Mouse (Mus musculus): ENCODE measurements around the gene Stag1. TPM values are rescaled to one million over a fixed set of nuclear protein-coding genes. Genes with fewer than 3 reads are reported as not detected.

Gene Stag1
- polyA plus RNA-seq (2014; fragmentation: Nextera tagmentation; extraction: Ambion mirVana): 40.9 and 48.2 TPM in 2 replicates

DNA sequence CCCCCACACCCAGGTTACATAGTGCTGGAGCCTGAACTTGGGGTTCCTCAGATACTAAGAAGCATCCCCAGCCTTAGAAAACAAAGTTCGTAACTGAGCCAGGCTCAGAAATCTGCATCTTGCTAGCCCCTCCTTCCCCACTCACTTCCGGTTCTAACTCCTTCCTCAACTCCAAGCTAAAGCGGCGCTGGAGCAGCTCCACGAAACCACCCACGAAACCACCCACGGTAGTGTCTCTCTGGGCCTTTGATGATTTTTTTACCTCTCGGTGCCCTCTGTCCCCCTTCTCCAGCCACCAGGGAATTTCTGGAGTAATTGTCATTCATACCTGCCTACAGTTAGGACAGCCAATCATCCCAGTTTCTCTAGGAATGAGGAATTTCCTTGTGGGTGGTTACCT lies at the start of gene Stag1:
Gene Stag1, plus strand, starts transcription at position 253 of the 400 bp plus-strand sequence.
- Histone ChIP-seq H3K4me2 (ENCODE audit: low read depth, low read length) (no peak within 1 kb of the TSS), H3K27ac (ENCODE audit: low read depth, low read length) (no peak within 1 kb of the TSS), H3K36me3 (ENCODE audit: control insufficient read depth, insufficient read depth, low read length) (no peaks in the 10 kb centered on the region), H3K27me3 (ENCODE audit: control insufficient read depth, insufficient read depth, low read length) (no peaks in the 10 kb centered on the region), H3K4me3 (ENCODE audit: low read depth, low read length) (no peak within 1 kb of the TSS), H3K9ac (replicated peaks; ENCODE audit: low read depth, low read length) (no peak within 1 kb of the TSS), H3K9me3 (ENCODE audit: control insufficient read depth, low read length) (no peaks in the 10 kb centered on the region), H3K4me1 (ENCODE audit: control insufficient read depth, insufficient read depth, low read length) (no peaks in the 10 kb centered on the region)
- ATAC-seq (ENCODE audit: low read depth): no peak
- WGBS: 95% methylated on average over 8 of the region's 8 CpGs

DNA sequence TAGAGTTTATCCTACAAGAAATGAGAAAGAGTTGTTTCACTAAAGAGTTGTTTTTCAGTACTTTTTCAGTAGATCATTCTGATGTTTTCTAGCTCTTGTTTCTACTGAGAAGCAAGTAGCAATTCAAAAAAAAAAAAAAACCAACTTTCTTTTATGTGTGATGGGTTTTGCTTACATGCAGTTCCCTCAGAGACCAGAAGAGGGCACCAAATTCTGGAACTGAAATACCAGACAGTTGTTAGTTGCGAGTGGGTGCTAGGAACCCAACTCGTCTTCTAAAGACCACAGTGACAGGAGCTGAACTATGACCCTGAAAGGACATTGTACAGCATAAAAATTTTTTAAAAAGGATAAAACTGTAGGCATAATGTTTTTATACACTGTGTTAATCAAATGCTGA lies 49.3 kb upstream of the Stag1 start:
- Histone ChIP-seq H3K9ac (replicated peaks; ENCODE audit: low read depth, low read length) (no peak overlapping the region), H3K4me1 (ENCODE audit: control insufficient read depth, insufficient read depth, low read length) (peaks cover 9% of the 10 kb centered on the region; the same call in 1 of the 2 replicates), H3K27ac (ENCODE audit: low read depth, low read length) (no peak overlapping the region), H3K4me2 (ENCODE audit: low read depth, low read length) (no peak overlapping the region), H3K9me3 (ENCODE audit: control insufficient read depth, low read length) (peaks cover 4% of the 10 kb centered on the region; the same call in 1 of the 2 replicates), H3K27me3 (ENCODE audit: control insufficient read depth, insufficient read depth, low read length) (no peaks in the 10 kb centered on the region; the same call in 1 of the 2 replicates), H3K36me3 (ENCODE audit: control insufficient read depth, insufficient read depth, low read length) (0 out of 2 replicates have a peak, but pooled peaks cover 4% of the 10 kb centered on the region), H3K4me3 (ENCODE audit: low read depth, low read length) (no peak overlapping the region)
- no peak for ATAC-seq (ENCODE audit: low read depth)
- WGBS: 97% methylated on average over 2 of the region's 2 CpGs

DNA sequence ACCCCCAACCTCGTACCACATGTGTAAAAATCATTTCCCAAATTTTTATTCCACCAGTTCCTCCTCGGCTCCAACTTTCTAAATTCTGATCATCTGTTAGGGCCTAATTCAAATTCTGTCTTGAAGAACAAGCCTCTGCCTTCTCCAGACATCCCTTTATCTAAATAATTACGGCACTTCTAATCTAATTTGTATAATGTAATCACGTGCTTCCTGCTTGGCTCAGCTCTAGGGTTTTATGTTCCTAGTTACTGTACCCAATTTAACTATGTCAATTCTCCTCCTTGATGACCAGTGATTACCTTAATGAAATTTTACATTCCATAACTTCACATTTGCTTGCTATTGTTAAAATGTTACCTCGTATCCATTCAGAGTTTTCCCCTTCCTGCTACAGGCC lies 41.9 kb upstream of the Stag1 start:
- H3K4me2 ChIP-seq (ENCODE audit: low read depth, low read length): no peak overlapping the region
- no peaks in the 10 kb centered on the region for H3K4me1 ChIP-seq (ENCODE audit: control insufficient read depth, insufficient read depth, low read length)
- no peak for ATAC-seq (ENCODE audit: low read depth)
- H3K9me3 ChIP-seq (ENCODE audit: control insufficient read depth, low read length): no peaks in the 10 kb centered on the region
- no peaks in the 10 kb centered on the region for H3K27me3 ChIP-seq (ENCODE audit: control insufficient read depth, insufficient read depth, low read length)
- 75% methylated on average over 5 of the region's 5 CpGs for WGBS
- H3K4me3 ChIP-seq (ENCODE audit: low read depth, low read length): no peak overlapping the region
- no peak overlapping the region for H3K27ac ChIP-seq (ENCODE audit: low read depth, low read length)
- H3K36me3 ChIP-seq (ENCODE audit: control insufficient read depth, insufficient read depth, low read length): 0 out of 2 replicates have a peak, but pooled peaks cover 4% of the 10 kb centered on the region
- H3K9ac ChIP-seq (replicated peaks; ENCODE audit: low read depth, low read length): no peak overlapping the region

DNA sequence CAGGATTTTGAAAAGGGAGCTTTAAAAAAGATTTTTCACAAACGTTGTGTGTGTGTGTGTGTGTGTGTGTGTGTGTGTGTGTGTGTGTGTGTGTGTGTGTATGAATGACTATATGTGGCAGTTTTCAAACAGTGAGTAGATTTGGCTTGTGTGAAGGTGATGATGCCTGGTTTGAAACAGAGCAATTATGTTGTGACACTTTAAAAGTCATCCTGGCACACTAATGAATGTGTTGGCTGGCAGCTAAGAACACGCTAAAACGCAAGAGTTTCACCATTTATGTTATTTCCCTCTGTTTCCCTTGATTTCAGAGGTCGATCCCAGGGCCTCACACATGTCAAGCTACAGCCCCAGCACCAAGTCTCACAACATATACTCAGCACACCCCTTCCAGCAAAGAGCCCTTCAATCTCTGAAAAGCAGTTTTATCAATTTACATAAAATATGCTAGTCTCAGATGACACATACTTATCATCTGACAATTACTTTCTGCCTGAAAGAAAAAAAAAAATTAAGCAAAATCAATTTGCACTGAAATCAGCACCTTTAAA lies 39.5 kb upstream of the Stag1 start:
- H3K4me1 ChIP-seq (ENCODE audit: control insufficient read depth, insufficient read depth, low read length): no peaks in the 10 kb centered on the region
- 0 out of 2 replicates have a peak, but pooled peaks cover under 1% of the 10 kb centered on the region for H3K36me3 ChIP-seq (ENCODE audit: control insufficient read depth, insufficient read depth, low read length)
- no peak overlapping the region for H3K4me2 ChIP-seq (ENCODE audit: low read depth, low read length)
- H3K9ac ChIP-seq (replicated peaks; ENCODE audit: low read depth, low read length): no peak overlapping the region
- H3K27me3 ChIP-seq (ENCODE audit: control insufficient read depth, insufficient read depth, low read length): no peaks in the 10 kb centered on the region
- ATAC-seq (ENCODE audit: low read depth): no peak
- 83% methylated on average over 4 of the region's 4 CpGs for WGBS
- no peak overlapping the region for H3K27ac ChIP-seq (ENCODE audit: low read depth, low read length)
- H3K9me3 ChIP-seq (ENCODE audit: control insufficient read depth, low read length): no peaks in the 10 kb centered on the region
- no peak overlapping the region for H3K4me3 ChIP-seq (ENCODE audit: low read depth, low read length)

DNA sequence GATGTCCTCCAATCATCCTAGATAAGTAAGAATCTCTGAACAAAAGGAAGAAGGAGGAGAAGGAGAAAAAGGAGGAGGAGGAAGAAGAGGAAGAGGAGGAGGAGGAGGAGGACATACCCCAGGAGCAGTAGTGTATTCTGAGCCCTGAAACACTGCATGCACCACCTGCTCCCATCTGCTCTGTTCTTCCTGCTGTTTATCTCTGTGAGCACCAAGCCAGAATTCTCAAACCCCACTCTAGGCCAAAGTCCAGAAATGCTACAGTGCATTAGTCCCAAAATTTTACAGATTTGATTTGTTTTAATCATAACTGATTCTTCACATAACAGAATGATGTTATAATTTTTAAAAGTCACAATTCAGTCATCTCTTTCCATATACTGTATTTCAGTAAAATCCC lies 38.6 kb upstream of the Stag1 start:
- Histone ChIP-seq H3K4me2 (ENCODE audit: low read depth, low read length) (no peak overlapping the region), H3K36me3 (ENCODE audit: control insufficient read depth, insufficient read depth, low read length) (no peaks in the 10 kb centered on the region), H3K27ac (ENCODE audit: low read depth, low read length) (no peak overlapping the region), H3K9me3 (ENCODE audit: control insufficient read depth, low read length) (no peaks in the 10 kb centered on the region), H3K9ac (replicated peaks; ENCODE audit: low read depth, low read length) (no peak overlapping the region), H3K27me3 (ENCODE audit: control insufficient read depth, insufficient read depth, low read length) (no peaks in the 10 kb centered on the region), H3K4me3 (ENCODE audit: low read depth, low read length) (no peak overlapping the region), H3K4me1 (ENCODE audit: control insufficient read depth, insufficient read depth, low read length) (no peaks in the 10 kb centered on the region)
- ATAC-seq (ENCODE audit: low read depth): no peak

DNA sequence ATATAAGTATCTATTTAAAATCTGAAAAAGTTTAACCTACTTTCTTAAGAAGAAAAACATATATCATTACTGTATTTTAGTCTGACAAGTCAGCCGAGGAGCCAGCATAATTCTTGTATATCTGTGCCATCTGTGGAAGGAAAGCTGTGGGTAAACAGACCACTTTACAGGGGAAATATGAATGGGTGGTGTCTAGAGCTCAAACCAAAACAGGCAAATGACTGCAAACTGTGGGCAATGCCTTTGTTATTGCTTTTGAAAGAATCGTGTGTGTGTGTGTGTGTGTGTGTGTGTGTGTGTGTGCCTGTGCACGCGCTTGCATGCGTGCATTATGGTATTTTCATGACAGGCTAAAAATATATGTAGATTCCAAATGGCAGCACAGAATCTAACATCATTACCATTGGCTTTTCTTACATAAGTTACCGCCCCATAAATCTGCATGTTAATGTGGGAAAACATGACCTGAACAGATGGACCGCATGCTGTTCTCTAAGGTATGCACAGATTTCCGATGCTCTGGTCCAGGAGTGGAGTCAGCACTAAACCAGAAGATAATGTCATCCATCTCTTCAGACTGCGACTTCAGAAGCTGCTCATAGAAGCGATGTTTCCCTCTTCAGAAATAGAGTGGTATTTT lies 37.2 kb upstream of the Stag1 start:
- Histone ChIP-seq H3K27me3 (ENCODE audit: control insufficient read depth, insufficient read depth, low read length) (no peaks in the 10 kb centered on the region), H3K27ac (ENCODE audit: low read depth, low read length) (no peak overlapping the region), H3K4me2 (ENCODE audit: low read depth, low read length) (no peak overlapping the region), H3K9ac (replicated peaks; ENCODE audit: low read depth, low read length) (no peak overlapping the region), H3K9me3 (ENCODE audit: control insufficient read depth, low read length) (no peaks in the 10 kb centered on the region), H3K4me1 (ENCODE audit: control insufficient read depth, insufficient read depth, low read length) (no peaks in the 10 kb centered on the region), H3K4me3 (ENCODE audit: low read depth, low read length) (no peak overlapping the region), H3K36me3 (ENCODE audit: control insufficient read depth, insufficient read depth, low read length) (no peaks in the 10 kb centered on the region)
- no peak for ATAC-seq (ENCODE audit: low read depth)
- 69% methylated on average over 10 of the region's 10 CpGs for WGBS

DNA sequence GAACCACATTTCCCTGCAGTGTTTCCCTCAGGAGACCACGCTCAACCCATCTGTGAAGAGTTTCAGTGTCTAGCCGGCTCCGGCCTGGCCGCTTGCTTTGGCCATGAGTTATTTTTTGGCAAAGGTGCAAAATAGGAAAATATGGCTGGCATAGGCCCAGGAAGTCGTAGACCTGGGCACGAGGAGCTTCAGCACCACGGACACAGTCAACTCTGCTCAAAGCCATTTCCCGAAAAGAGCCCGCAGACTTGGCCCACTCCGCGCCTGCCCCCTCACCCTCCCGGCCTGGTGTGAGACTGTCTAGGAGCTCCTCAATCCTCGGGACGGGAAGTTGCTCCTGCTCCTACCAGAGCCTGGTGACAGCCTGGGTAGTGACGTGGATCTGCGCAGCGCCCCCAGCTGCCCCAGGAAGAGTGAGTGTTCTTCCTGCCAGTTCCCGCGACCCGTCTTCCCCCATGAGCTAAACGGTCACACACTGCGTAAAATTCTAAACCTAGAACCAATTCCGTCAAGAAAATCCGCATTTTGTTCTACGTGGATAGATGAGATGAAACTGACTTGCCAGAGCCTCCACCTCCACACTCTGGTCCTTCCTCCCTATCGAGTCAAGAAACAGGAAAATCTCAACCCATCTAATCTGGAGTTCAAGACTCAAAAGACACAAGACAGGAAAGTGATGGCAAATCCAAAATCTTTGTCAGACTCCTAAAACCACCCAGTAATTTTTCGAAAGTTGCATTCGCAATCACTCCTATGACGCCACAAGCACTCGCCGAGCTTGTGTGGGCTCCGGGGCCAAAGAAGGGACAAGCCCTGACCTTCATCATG lies 27.6 kb upstream of the Stag1 start:
- Histone ChIP-seq H3K4me3 (ENCODE audit: low read depth, low read length) (peak overlapping the region; percentile 69), H3K4me2 (ENCODE audit: low read depth, low read length) (peak overlapping the region; percentile 61), H3K27me3 (ENCODE audit: control insufficient read depth, insufficient read depth, low read length) (no peaks in the 10 kb centered on the region), H3K36me3 (ENCODE audit: control insufficient read depth, insufficient read depth, low read length) (no peaks in the 10 kb centered on the region), H3K9me3 (ENCODE audit: control insufficient read depth, low read length) (no peaks in the 10 kb centered on the region), H3K4me1 (ENCODE audit: control insufficient read depth, insufficient read depth, low read length) (no peaks in the 10 kb centered on the region; the same call in 1 of the 2 replicates), H3K27ac (ENCODE audit: low read depth, low read length) (no peak overlapping the region), H3K9ac (replicated peaks; ENCODE audit: low read depth, low read length) (peak overlapping the region; percentile 70; the same call in 1 of the 2 replicates)
- WGBS: 11% methylated on average over 32 of the region's 32 CpGs
- peak; percentile 57 for ATAC-seq (ENCODE audit: low read depth)

DNA sequence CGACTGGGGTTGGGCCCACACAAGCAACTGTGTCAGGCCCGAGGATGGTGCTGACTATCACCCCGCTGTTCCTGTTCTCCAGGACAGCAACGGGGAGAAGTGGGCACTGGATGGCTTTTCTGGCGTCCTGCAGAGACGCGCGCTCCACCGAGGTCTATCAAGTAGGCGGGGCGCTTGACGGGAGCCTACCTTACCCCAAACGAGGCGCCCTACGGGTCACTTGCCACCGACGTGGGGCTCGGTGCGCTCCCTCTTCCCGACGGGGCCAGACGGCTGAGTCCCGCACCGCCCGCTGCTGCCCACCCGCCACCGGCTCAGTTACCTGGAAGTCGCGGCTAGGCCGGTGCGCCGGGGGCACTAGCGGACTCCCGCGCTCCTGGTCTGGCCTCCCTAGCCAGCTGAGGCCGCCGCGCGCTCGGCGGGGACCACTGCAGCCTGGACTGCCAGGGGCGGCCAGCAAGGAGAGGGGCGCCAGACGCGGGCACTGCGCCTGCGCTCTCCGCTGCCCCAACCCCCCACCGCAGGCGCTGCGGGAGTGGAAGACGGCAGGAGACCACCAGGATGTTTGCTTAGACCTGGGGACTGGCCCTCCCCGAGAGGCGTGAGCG lies 26.9 kb upstream of the Stag1 start, which contains the start of gene Slc35g2:
Gene Slc35g2, minus strand, starts transcription at position 465 of the 608 bp plus-strand sequence.
- ATAC-seq (ENCODE audit: low read depth): peak; percentile 94
- WGBS: under 1% methylated on average over 55 of the region's 55 CpGs
- H3K4me2 ChIP-seq (ENCODE audit: low read depth, low read length): peak within 1 kb of the TSS; percentile 61
- no peaks in the 10 kb centered on the region for H3K36me3 ChIP-seq (ENCODE audit: control insufficient read depth, insufficient read depth, low read length)
- peak within 1 kb of the TSS; percentile 69 for H3K4me3 ChIP-seq (ENCODE audit: low read depth, low read length)
- no peaks in the 10 kb centered on the region; the same call in 1 of the 2 replicates for H3K4me1 ChIP-seq (ENCODE audit: control insufficient read depth, insufficient read depth, low read length)
- H3K27me3 ChIP-seq (ENCODE audit: control insufficient read depth, insufficient read depth, low read length): no peaks in the 10 kb centered on the region
- peak within 1 kb of the TSS; percentile 28; the same call in 1 of the 2 replicates for H3K27ac ChIP-seq (ENCODE audit: low read depth, low read length)
- H3K9me3 ChIP-seq (ENCODE audit: control insufficient read depth, low read length): no peaks in the 10 kb centered on the region
- H3K9ac ChIP-seq (replicated peaks; ENCODE audit: low read depth, low read length): peak within 1 kb of the TSS; percentile 70

All from neural tube, embryonic 14.5 days (tissue).